Mouse (Mus musculus): ENCODE data around the gene Mia2.
A peak's percentile ranks its signal among the peaks of the same experiment; 100 is the strongest.
"Not testable (repeated sequence)": the region's sequence is repeated elsewhere in the genome, so short reads cannot be mapped to it uniquely, and the experiment has no call there.

Gene Mia2

GRCm38 (mm10) chr12:59095104-59096025 is at the start of gene Mia2:
Mia2 (plus strand) TSS chr12:59095799.
- DNase-seq (ENCODE audit: low spot score in 2 of 2) = no peak

DNA sequence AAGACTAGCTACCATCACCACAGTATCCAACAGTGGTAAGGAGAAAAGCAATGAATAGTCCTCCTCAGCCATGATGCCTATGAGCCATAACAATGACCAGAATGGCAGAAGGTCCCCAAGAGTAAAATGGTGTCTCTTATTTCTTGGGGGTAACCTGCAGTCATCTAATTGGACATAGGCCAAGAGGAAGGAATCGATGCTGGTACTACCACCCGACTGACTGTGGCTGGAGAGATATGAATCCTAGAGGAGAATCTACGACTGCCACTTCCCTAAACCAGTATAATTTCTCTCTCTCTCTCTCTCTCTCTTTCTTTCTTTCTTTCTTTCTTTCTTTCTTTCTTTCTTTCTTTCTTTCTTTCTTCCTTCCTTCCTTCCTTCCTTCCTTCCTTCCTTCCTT is 43.1 kb upstream of the Mia2 start:
- DNase-seq (ENCODE audit: low spot score in 2 of 2) = no peak

DNA sequence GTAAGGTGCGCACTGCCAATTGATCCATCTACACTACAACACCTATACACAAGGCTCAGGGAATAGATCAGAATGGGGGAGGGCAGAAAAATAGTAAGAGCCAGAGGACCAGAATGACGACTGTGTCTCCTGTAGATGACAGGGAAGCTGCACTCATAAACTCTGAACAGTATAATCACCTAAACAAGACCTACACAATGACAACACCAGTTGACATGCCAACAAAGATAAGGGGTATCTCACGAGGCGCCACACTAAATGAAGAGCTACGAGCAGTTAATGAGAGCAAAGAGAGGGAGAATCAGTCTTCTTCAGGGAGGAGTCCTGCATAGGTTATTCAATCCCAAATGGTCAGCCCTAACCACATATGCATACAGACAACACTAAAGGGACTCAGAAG is 42.4 kb upstream of the Mia2 start:
- DNase-seq (ENCODE audit: low spot score in 2 of 2) = no peak

DNA sequence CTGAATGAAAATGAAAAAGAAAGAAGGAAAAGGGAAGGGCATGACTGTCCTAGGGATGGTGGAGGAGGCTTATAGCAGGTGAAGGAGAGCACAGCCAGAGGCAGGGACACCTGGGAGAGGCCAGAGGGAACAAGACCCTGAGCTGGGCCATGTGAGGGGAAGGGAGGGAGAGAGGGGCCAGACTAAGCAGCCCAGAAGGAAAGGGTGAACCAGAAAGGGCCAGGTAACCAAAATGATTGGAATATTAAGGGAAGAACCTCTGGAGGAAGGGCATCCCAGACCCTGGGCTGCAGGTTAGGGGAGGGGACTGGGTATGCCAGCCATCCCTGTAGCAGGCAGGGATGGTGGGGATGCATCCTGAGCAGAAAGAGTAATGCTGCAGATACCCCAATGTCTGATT is 41.6 kb upstream of the Mia2 start:
- DNase-seq (ENCODE audit: low spot score in 2 of 2) = no peak

GRCm38 (mm10) chr12:59055196-59055850 is 40.3 kb upstream of the Mia2 start:
- no peak for DNase-seq (ENCODE audit: low spot score in 2 of 2)

DNA sequence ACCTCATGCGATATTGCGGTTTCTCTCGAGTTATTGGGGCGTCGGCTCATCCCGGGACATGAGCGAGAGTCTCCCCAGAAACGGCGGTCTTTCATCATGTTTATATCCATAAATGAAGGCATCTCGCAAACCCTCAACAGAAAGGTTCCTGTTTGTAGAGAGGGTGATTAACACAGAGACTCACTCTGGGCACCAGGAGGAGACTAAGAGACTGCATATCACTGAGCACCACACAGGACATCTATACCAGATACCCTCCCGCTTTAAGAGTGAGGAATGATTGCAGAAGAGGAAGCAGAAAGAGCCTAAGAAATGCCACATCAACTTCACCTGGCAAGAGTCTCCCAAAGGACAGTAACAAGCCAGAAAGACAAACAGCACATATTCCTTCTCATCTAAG is 39.4 kb upstream of the Mia2 start:
- DNase-seq (ENCODE audit: low spot score in 2 of 2) = no peak

DNA sequence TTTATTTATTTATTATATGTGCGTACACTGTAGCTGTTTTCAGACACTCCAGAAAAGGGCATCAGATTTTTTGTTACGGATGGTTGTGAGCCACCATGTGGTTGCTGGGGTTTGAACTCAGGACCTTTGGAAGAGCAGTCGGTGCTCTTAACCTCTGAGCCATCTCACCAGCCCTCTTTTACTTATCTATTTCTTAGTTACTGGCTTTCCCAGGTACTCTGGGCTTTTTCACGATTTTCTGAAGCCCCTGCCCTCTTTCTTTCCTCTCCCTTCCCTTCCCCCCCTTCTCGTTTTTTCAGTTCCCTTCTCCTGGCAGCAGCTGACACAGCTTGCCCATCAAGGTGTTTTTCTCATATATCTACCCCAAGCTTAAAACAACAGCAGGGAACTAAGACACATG is 37.4 kb upstream of the Mia2 start:
- DNase-seq (ENCODE audit: low spot score in 2 of 2) = not testable (repeated sequence)

- no peak for DNase-seq (ENCODE audit: low spot score in 2 of 2)
These were observed 35.3 kb upstream of the Mia2 start for GRCm38 (mm10) chr12:59060322-59060721.

DNA sequence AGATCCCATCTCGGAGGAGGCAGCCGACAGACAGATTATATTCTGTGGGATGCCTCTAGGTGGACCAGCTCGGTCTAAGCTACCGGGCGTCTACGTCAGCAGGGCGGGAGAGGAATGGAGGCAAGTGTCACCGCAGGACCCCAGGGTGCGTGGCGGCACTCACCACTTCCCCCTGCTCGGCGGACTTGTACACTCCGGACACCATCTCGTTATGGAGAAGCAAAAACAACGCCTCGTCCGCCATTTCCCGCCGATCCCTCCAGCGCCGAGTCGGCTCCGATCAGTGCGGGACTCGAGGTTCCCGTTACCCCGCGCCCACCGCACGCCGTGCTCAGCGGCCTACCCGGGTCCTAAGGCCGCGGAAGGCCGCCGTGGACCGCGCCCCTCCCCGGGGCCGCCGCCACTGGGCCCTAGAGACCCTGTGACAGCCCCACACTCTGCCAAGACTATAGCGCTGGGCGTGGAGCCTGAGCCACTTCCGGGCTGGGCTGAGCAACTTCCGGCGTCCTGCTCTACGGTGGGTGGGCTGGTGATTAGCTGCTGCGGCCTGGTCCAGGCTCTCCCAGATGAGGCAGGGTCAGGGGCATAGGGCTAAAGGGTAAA is 34.5 kb upstream of the Mia2 start, which contains the start of gene Trappc6b:
TSS of gene Trappc6b (minus strand) at position 480 of the 603 bp plus-strand sequence.
- peak; percentile 49 to 71 for DNase-seq (ENCODE audit: low spot score in 2 of 2)

DNA sequence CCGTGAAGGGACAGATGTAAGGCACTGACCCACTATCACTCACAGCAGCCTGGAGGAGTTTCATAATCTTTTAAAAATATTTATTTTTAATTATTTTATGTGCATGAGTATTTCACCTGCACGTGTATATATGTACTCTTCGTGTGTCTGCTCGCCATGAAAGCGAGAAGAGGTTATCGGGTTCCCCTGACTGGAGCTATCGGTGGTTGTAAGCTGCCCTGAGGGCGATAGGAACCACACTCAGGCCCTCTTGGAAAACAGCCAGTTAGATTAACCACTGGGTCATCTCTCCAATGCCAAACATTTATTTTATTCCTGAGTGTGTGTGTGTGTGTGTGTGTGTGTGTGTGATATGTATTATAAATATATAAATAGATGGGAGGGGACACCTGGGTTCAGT is 30.8 kb upstream of the Mia2 start:
- no peak for DNase-seq (ENCODE audit: low spot score in 2 of 2)

- no peak for DNase-seq (ENCODE audit: low spot score in 2 of 2)
These were observed 29.8 kb upstream of the Mia2 start for GRCm38 (mm10) chr12:59065776-59066175.

- peak; percentile 93 to 94 for DNase-seq (ENCODE audit: low spot score in 2 of 2)
These were observed 29.0 kb upstream of the Mia2 start, which contains the start of gene Pnn for GRCm38 (mm10) chr12:59066448-59067077. Pnn (plus strand) TSS chr12:59066884.

GRCm38 (mm10) chr12:59067095-59067494 is 28.5 kb upstream of the Mia2 start:
- DNase-seq (ENCODE audit: low spot score in 2 of 2) = peak in 1 of 2 experiments; percentile 27

GRCm38 (mm10) chr12:59068791-59069190 is 26.8 kb upstream of the Mia2 start:
- no peak for DNase-seq (ENCODE audit: low spot score in 2 of 2)

- DNase-seq (ENCODE audit: low spot score in 2 of 2) = no peak
These were observed 23.3 kb upstream of the Mia2 start for GRCm38 (mm10) chr12:59072286-59072685.

DNA sequence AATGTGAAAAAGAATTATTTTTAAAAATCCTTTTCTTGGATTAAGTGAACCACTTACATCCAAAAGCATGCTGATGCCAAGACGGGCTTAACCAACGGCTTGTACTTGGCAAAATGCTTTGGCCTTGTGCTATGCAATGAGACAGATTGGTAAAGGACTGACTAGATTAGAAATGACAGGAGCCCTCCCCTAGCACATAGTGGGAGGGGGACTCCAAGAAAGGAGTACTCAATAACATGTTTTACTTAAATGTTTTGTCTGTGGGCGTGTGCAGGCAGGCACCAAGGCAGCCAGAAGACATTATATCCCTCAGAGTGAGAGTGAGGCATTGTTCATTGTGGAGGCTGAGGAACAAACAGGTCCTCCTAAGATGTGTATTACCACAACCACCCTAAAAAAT is 21.5 kb upstream of the Mia2 start:
- no peak for DNase-seq (ENCODE audit: low spot score in 2 of 2)

DNA sequence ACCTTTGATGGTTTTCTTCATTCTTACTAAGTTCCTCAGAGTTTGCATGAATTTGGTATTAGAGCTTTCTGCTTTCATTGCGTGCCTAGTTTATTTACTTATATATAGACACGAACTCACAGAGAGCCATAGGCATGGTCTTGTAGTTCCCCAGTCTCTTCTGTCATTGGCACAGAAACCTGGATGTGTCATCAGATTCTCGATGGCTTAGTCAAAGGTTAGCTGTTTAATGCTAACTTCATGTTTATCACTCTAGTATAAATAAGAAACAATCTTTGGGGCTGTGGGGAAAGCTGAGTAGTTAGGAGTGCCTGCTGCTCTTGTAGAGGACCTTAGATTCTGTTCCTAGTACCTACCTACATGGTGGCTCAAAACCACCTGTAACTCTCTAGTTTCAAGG is 18.6 kb upstream of the Mia2 start:
- no peak for DNase-seq (ENCODE audit: low spot score in 2 of 2)

GRCm38 (mm10) chr12:59077883-59078282 is 17.7 kb upstream of the Mia2 start:
- no peak for DNase-seq (ENCODE audit: low spot score in 2 of 2)

DNA sequence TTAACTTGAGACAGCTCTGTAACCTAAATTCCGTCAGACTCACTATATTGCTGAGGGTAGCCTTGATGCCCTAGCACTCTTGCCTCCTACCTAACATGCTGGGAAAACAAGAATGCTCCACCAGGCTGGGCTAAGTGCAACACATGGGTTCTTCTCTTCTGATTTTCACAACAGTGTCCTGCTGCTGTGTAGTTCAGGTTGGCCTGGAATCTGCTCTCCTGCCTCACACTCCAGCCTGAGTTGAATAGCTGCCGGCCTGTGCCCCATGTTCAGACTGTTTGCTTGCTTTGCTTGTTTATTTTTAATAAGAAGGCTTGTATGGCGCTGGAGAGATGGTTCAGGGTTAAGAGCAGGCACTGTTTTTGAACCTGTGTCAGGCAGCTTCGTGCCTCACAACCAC is 15.1 kb upstream of the Mia2 start:
- DNase-seq (ENCODE audit: low spot score in 2 of 2) = no peak

DNA sequence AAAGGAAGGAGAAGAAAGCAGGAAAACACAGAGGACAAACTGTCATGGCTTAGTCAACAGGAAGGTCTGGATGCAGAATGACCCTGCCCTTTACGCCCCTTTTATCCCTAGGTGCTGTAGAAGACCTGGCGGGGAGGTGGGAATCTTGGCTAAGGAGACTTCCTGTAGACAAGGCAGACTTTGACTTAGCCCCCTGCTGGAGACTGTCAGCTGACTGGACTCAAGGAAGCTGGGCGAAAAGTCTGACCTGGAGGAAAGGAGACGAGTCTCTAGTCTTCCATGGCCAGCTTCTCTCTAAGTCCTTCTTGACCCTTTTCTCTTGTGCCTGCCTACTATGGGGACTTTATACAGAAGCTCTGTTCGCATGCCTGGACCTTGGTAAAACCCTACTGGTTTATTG is 11.2 kb upstream of the Mia2 start:
- no peak for DNase-seq (ENCODE audit: low spot score in 2 of 2)

DNA sequence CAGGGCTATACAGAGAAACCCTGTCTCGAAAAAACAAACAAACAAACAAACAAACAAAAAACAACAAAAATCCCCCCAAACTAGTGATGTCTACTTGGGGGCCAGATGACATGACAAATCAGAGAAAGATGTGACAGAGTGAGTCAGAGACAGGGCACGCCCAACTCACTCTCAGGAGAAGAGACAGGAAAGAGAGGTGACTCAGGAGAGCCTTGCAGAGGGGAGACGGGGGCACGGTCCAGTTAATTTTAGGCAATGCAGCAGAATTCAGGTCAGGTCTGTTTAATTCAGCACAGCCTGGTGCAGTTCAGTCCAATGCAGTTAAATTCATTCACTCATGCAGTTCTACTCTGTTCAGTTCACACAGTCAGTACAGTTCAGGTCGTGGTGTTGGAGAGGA is 9.4 kb upstream of the Mia2 start:
- DNase-seq (ENCODE audit: low spot score in 2 of 2) = no peak

DNA sequence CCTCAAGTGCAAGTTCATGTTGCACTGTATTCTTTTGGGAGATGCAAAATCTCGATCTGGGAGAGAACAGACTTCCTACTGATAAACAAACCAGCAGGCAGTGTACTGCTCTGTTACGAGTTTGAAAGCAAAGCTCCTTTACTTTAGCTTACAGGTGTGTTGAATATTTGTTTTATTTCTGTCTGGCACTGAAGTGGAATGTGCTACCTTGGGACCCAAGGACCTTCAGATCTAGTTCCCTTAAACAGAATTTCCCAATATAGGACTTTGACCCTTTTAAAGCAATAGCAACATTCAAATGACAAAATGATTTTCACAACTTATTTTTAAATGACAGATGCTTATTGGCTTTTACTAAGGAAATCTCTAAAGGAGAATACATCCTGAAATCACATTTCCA is 2.1 kb upstream of the Mia2 start:
- DNase-seq (ENCODE audit: low spot score in 2 of 2) = no peak
